Mouse (Mus musculus): Measurements from ENCODE around the gene Usp2.

DNA sequence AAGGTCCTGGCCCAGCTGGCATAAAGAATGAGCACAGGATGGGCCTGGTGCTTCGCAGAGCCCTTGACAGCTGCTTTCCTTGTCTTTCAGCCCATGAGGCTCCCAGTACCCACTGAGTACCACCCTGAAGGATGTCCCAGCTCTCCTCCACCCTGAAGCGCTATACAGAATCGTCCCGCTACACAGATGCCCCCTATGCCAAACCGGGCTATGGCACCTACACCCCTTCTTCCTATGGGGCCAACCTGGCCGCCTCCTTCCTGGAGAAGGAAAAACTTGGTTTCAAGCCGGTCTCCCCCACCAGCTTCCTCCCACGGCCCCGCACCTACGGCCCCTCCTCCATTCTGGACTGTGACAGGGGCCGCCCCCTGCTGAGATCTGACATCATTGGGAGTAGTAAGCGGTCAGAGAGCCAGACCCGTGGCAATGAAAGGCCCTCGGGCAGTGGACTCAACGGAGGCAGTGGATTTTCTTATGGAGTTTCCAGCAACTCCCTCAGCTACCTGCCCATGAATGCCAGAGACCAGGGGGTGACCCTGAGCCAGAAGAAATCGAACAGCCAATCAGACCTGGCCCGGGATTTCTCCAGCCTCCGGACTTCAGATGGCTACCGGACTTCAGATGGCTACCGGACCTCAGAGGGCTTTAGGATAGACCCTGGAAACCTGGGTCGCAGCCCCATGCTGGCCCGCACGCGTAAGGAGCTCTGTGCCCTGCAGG is 8.6 kb downstream of the Usp2 start:
- TF ChIP-seq CTCF (IDR thresholded peaks at IDR 0.05; ENCODE audit: borderline replicate concordance, insufficient read depth, low read length) = no peak
- TF ChIP-seq POLR2A (IDR thresholded peaks at IDR 0.05; ENCODE audit: low read depth, low read length) = no peak
